ENCODE assay signal across 20 mouse cellular contexts in the genomic region with DNA sequence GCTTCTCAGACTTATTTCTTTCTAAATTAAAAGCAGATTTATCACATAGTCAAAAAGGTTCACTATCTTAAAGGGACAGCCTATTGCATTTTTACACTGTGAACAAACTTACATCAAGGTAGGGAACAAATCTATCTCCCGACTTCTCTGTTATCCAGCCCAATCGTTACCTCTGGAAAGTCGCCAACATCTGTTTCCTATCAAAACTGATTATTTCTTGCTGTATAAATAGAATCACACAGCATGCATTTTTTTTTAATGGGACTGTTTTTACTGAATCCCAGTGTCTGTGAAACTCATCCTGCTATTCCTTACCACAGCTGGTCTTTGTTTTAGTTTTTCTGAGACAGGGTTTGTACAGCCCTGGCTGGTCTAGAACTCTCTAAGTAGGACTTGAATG. TPM values are rescaled to one million over a fixed set of nuclear protein-coding genes. Genes with fewer than 3 reads are reported as not detected.
DNase-seq lines count a peak whose midpoint lies in the region; ATAC-seq and TF ChIP-seq lines count a peak whose summit lies in the region.
"Had no signal": no experiment of that assay in that cellular context is flagged by ENCODE, and none has a peak within 500 bp of the region (broad histone marks: within the 10 kb centered on the region; RNA-seq: fewer than 3 reads in every experiment).

No protein-coding gene starts in this region.

- H3K27ac ChIP-seq in lung, embryonic 14.5 days (ENCODE audit: low read depth): no peak overlapping the region
- no peak overlapping the region for H3K27ac ChIP-seq in kidney, embryonic 16.5 days (ENCODE audit: low read length)
- H3K27ac ChIP-seq in kidney, embryonic 15.5 days: no peak overlapping the region
- H3K27ac ChIP-seq: forebrain, embryonic 13.5 days; gastrocnemius, adult 2 months; hindbrain, embryonic 15.5 days had no signal

- no peak overlapping the region for H3K4me3 ChIP-seq in lung, embryonic 14.5 days (ENCODE audit: low read depth, low read length)
- no peak overlapping the region for H3K4me3 ChIP-seq in kidney, embryonic 16.5 days (ENCODE audit: low read length)
- no peak overlapping the region for H3K4me3 ChIP-seq in kidney, embryonic 15.5 days (replicated peaks)
- H3K4me3 ChIP-seq: forebrain, embryonic 13.5 days; gastrocnemius, adult 2 months; heart, embryonic 12.5 days; hindbrain, embryonic 15.5 days had no signal

- TF ChIP-seq CTCF in lung, embryonic 14.5 days (IDR thresholded peaks at IDR 0.05; ENCODE audit: low read depth): no peak

- no peak for ATAC-seq in lung, embryonic 14.5 days (ENCODE audit: insufficient read depth)
- no peak for ATAC-seq in kidney, embryonic 16.5 days (ENCODE audit: low FRiP score, low TSS enrichment)
- ATAC-seq in kidney, embryonic 15.5 days (replicated peaks; ENCODE audit: low FRiP score): no peak
- ATAC-seq: forebrain, embryonic 13.5 days; forebrain, postnatal 0 days; intestine, embryonic 16.5 days had no signal

- no peaks in the 10 kb centered on the region for H3K36me3 ChIP-seq in lung, embryonic 14.5 days (ENCODE audit: insufficient read depth)
- H3K36me3 ChIP-seq in kidney, embryonic 16.5 days (ENCODE audit: insufficient read depth, low read length): no peaks in the 10 kb centered on the region
- H3K36me3 ChIP-seq in kidney, embryonic 15.5 days: no peaks in the 10 kb centered on the region
- H3K36me3 ChIP-seq: heart, embryonic 12.5 days; hindbrain, embryonic 15.5 days had no signal

- H3K9me3 ChIP-seq in lung, embryonic 14.5 days (ENCODE audit: low read depth, low read length): no peaks in the 10 kb centered on the region
- no peaks in the 10 kb centered on the region for H3K9me3 ChIP-seq in kidney, embryonic 16.5 days (ENCODE audit: low read length)
- no peaks in the 10 kb centered on the region for H3K9me3 ChIP-seq in kidney, embryonic 15.5 days (replicated peaks)
- H3K9me3 ChIP-seq: forebrain, embryonic 13.5 days; hindbrain, embryonic 15.5 days had no signal

- DNase-seq in lung, embryonic 14.5 days: peak; percentile 31
- no peak for DNase-seq in lung, postnatal 10 days
- peak; percentile 60 for DNase-seq in embryo, embryonic 10.5 days (ENCODE audit: low spot score)
- peak; percentile 40 for DNase-seq in forelimb bud, embryonic 11.5 days (ENCODE audit: low read depth, low spot score)
- no peak for DNase-seq in Muller cell, postnatal 12 days (ENCODE audit: inconsistent ontology term)
- DNase-seq: adrenal gland, adult 2 months; adrenal gland, postnatal 25 days; cerebellum, adult 18-20 months; cerebellum, adult 9-11 months; cerebellum, postnatal 36 days; forebrain, postnatal 0 days; gastrocnemius, adult 2 months; gastrocnemius, postnatal 25 days had no signal

- no peaks in the 10 kb centered on the region for H3K27me3 ChIP-seq in lung, embryonic 14.5 days (ENCODE audit: insufficient read depth, low read length)
- H3K27me3 ChIP-seq in kidney, embryonic 16.5 days (ENCODE audit: insufficient read depth, low read length): no peaks in the 10 kb centered on the region
- H3K27me3 ChIP-seq in kidney, embryonic 15.5 days: no peaks in the 10 kb centered on the region
- H3K27me3 ChIP-seq: forebrain, embryonic 13.5 days; hindbrain, embryonic 15.5 days had no signal

- WGBS in lung, embryonic 14.5 days: 36% methylated on average over 3 of the region's 3 CpGs
- 58% methylated on average over 3 of the region's 3 CpGs for WGBS in kidney, embryonic 16.5 days
- 44% methylated on average over 3 of the region's 3 CpGs for WGBS in kidney, embryonic 15.5 days

- H3K4me2 ChIP-seq in lung, embryonic 14.5 days: no peak overlapping the region
- H3K4me2 ChIP-seq in kidney, embryonic 16.5 days (replicated peaks; ENCODE audit: low read depth, low read length): no peak overlapping the region
- no peak overlapping the region for H3K4me2 ChIP-seq in kidney, embryonic 15.5 days
- H3K4me2 ChIP-seq: forebrain, embryonic 13.5 days; heart, embryonic 12.5 days; hindbrain, embryonic 15.5 days had no signal

- H3K4me1 ChIP-seq in lung, embryonic 14.5 days (ENCODE audit: insufficient read depth): 0 out of 2 replicates have a peak, but pooled peaks cover 3% of the 10 kb centered on the region
- H3K4me1 ChIP-seq in kidney, embryonic 16.5 days (ENCODE audit: insufficient read depth, low read length): no peaks in the 10 kb centered on the region
- H3K4me1 ChIP-seq in kidney, embryonic 15.5 days: no peaks in the 10 kb centered on the region
- H3K4me1 ChIP-seq: forebrain, embryonic 13.5 days; heart, embryonic 12.5 days; hindbrain, embryonic 15.5 days had no signal

- H3K9ac ChIP-seq in lung, embryonic 14.5 days: no peak overlapping the region
- H3K9ac ChIP-seq in kidney, embryonic 16.5 days (replicated peaks; ENCODE audit: low read length): no peak overlapping the region
- H3K9ac ChIP-seq in kidney, embryonic 15.5 days: no peak overlapping the region
- H3K9ac ChIP-seq: forebrain, embryonic 13.5 days; forebrain, postnatal 0 days; heart, embryonic 12.5 days; hindbrain, embryonic 15.5 days had no signal

RNA-seq across cellular contexts. Expression of gene Klhl29, which starts 19.7 kb away (rescaled TPM):
- polyA plus RNA-seq in lung, embryonic 14.5 days (2014; fragmentation: Nextera tagmentation; extraction: Ambion mirVana): 0.97 and 1.2 TPM in 2 replicates
- polyA plus RNA-seq in kidney, embryonic 16.5 days (2015; fragmentation: Nextera tagmentation; extraction: Ambion mirVana): 0.31 and 0.51 TPM in 2 replicates
- 0.64 and 0.80 TPM in 2 replicates for polyA plus RNA-seq in kidney, embryonic 15.5 days (2015; fragmentation: Nextera tagmentation; extraction: Ambion mirVana)
- polyA plus RNA-seq: C2C12 had no signal

Comparison
In these comparisons a context has a peak if more than half of its experiments do, and no peak if none do; other contexts are left out.
1. DNase-seq: peak in lung, embryonic 14.5 days (single experiment), embryo, embryonic 10.5 days (single experiment) and forelimb bud, embryonic 11.5 days (single experiment); none in lung, postnatal 10 days (single experiment) and Muller cell, postnatal 12 days (single experiment).